Mouse (Mus musculus) gastrocnemius, postnatal 4 days (tissue): Measurements from ENCODE around the gene Gm10198. TPM values are rescaled to one million over a fixed set of nuclear protein-coding genes. Genes with fewer than 3 reads are reported as not detected.
A peak's percentile ranks its signal among the peaks of the same experiment; 100 is the strongest.

Experiments
- DNase-seq, 2 experiments: peaks; one replicate each; pipeline ENCODE4 v3.0.0; 2021 to 2022; ENCODE audit warnings: low spot score in 2 of 2, mixed read lengths in 2 of 2
- long read RNA-seq, 2 experiments: library from polyadenylated mRNA; stranded (forward); transcript quantifications; one replicate each; pipeline ENCODE4 v2.0.0; 2021
- total RNA-seq, 2 experiments: library from RNA; stranded (reverse); gene quantifications; 2 replicates each; pipeline ENCODE4 v1.2.3; 2021

Gene Gm10198
- total RNA-seq = not detected
- long read RNA-seq, experiment 1 = 0 reads
- long read RNA-seq, experiment 2 = 0 reads

GRCm38 (mm10) chr13:111592485-111592884 is at the start of gene Gm10198:
TSS of gene Gm10198 (plus strand) at chr13:111592785.
- no peak for DNase-seq

DNA sequence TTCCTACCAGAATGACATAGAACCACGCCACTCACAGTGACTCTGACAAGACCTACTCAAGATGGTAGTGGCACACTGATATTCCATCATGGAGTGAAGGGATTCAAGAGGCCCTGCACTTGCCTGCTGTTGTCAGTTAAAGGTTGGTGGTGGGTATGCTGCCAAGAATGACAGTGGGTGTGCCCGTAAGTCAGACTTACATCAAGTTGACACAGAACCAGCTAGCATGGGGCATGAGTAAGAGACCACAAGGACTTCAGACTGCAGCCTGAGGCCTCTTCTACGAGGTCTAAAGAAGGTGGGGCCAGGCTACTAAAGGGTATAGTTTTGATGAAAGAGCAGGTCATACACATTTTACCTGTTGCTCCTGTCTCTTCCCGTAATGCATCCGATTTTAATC is 47.3 kb upstream of the Gm10198 start:
- DNase-seq = no peak

GRCm38 (mm10) chr13:111552769-111553168 is 39.8 kb upstream of the Gm10198 start:
- DNase-seq = no peak

DNA sequence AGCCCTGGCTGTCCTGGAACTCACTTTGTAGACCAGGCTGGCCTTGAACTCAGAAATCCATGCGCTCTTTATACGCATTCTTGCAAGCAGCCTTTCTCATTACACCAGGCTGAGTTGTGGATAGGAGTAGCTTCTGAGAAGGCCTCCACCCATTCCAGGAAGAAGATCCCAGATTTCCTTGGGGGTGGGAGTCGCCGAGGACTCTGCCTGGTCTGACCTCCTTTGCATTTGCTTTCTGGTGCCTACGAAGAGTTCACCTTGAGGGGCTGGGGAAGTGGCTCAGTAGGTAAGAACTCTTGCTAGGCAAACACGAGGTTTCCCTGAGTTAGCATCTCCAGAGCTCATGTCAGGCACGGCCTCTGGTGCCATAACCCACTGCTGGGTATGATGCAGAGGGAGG is 39.4 kb upstream of the Gm10198 start:
- DNase-seq = no peak

GRCm38 (mm10) chr13:111553941-111554340 is 38.6 kb upstream of the Gm10198 start:
- no peak for DNase-seq

DNA sequence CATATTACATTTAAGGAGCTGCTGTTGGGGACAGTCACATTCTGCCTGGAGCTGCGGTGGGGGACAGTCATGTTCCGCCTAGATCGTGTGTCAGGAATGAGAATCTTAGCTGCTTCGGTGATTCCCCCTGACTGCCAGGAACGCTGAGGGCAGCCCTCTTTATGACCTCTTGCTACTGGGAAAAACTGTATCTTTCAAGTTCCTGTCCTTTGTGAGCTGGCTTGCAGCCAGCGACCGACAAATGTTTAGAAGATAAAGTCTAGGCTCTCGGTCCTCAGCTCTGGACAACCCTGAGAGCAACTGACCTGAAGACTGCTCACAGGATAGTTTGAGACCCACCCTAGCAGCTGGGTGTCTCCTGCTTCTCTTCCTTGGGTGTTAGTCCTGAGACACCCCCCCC is 37.3 kb upstream of the Gm10198 start:
- DNase-seq = no peak

DNA sequence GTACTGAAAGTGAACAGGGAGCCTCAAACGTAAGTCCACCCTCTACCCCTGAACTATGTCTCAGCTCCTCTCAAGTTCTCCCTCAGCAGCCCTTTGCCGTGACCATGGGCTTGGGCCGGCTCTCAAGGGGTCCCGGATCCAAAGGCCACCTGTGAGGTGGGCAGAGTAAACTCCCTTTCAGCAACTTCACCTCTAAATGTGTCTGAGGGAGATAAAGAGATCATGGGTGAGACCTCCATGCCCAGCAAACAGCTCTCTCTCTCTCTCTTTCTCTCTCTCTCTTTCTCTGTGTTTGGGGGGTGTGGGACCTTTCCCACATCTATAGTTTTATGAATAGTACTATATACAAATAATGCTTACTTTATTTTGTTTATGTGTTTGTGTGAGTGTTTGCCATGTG is 36.2 kb upstream of the Gm10198 start:
- DNase-seq = no peak

DNA sequence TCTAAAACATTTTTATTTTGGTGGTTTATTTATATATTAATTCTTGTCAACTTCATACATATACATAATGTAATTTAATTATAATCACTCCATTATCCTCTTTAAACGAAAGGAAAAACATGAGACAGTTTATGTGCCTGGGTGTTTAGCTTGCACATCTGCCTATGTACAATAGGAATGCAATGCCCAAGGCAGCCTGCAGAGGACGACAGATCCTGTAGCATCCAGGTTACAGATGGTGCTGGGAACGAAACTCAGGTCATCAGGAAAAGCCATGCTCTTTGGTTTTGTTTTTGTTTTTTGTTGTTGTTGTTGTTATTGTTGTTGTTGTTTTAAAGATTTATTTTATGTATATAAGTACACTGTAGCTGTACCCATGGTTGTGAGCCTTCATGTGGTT is 32.4 kb upstream of the Gm10198 start:
- DNase-seq = no peak

GRCm38 (mm10) chr13:111562595-111562994 is 30.0 kb upstream of the Gm10198 start:
- no peak for DNase-seq

DNA sequence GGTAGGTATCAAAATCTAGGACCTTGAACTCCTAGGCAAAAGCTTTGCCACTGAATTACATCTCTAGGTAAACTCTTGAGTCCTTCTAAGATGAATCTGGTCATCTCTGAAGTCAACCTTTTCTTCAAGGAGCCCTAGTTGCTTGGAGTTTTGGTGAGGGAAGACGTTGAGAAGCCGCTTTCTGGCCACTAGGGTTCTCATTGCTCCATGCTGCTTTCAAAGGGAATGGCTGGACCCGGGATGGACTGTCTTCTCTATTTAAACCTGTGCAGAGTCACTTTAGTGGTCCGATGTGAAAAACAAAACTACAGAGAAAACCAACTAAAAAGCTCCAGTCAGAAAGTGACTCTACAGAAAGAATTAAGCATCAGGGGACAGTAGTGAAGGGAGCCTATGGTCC is 18.4 kb upstream of the Gm10198 start:
- peak in 1 of 2 experiments; percentile 19 for DNase-seq

- no peak for DNase-seq
Observed at GRCm38 (mm10) chr13:111577177-111577576, 15.4 kb upstream of the Gm10198 start.

- DNase-seq = no peak
Observed at GRCm38 (mm10) chr13:111580054-111580453, 12.5 kb upstream of the Gm10198 start.

GRCm38 (mm10) chr13:111598111-111598510 is 5.5 kb downstream of the Gm10198 start:
- DNase-seq = no peak

DNA sequence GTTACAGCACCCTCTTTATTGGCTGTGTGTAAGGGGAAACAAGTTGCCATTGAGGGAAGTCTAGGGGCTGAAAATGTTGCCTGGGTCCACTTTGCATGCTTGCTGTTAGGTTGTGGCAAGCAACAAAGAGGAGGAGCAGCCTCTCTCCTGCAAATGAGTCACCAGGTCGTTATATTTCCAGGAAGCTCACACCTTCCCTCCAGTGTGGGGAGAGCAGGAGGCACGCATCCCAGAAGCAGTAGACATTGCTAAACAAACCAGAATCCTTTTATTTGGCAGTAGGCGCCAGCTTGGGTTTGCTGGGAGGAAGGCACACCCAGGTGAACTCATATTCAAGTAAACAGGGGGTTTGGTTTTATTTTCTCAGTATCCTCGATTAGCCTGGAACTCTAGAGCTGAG is 8.8 kb downstream of the Gm10198 start:
- DNase-seq = no peak

- no peak for DNase-seq
Observed at GRCm38 (mm10) chr13:111604826-111605225, 12.2 kb downstream of the Gm10198 start.

GRCm38 (mm10) chr13:111616168-111617125 is 23.9 kb downstream of the Gm10198 start:
- peak in 1 of 2 experiments; percentile 18 for DNase-seq

GRCm38 (mm10) chr13:111620433-111620832 is 27.8 kb downstream of the Gm10198 start:
- no peak for DNase-seq

DNA sequence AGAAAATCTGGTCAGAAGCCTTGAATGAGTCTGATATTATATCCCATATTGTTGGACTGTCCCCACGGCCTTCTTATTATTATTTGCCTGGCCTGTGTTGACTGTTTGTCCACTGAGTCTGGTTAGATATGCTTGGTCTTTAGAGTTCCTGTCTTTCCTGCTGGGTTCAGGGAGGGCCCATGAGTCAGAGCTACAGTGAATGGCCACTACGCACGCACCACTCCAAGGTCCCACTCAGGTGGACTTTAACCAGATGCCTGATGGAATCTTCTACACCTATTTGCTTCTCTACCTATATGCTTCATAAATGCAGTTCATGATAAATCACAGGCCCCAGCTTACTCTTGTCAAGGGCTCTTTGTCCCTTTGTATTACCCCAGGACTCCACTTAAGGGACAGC is 29.8 kb downstream of the Gm10198 start:
- no peak for DNase-seq

DNA sequence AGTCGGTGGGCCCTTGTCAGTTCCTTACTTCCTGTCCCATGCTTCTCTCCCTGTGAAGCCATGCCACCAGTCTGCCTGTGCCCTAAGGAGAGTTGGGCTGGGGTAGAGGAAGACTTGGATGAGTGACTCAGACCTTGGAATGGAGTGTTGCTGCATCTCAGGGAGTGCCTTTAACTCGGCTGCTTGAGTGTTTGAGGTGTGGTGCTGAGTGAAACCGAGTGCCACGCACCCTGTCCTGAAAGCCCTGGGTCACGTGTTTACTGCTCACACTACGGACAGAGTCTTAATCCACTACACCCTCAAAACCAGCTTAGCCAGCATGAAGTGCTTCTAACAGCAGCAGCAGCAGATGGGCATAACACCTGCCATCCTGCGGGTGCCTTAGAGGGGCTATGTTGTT is 30.5 kb downstream of the Gm10198 start:
- DNase-seq = no peak

- no peak for DNase-seq
Observed at GRCm38 (mm10) chr13:111624115-111624514, 31.5 kb downstream of the Gm10198 start.

DNA sequence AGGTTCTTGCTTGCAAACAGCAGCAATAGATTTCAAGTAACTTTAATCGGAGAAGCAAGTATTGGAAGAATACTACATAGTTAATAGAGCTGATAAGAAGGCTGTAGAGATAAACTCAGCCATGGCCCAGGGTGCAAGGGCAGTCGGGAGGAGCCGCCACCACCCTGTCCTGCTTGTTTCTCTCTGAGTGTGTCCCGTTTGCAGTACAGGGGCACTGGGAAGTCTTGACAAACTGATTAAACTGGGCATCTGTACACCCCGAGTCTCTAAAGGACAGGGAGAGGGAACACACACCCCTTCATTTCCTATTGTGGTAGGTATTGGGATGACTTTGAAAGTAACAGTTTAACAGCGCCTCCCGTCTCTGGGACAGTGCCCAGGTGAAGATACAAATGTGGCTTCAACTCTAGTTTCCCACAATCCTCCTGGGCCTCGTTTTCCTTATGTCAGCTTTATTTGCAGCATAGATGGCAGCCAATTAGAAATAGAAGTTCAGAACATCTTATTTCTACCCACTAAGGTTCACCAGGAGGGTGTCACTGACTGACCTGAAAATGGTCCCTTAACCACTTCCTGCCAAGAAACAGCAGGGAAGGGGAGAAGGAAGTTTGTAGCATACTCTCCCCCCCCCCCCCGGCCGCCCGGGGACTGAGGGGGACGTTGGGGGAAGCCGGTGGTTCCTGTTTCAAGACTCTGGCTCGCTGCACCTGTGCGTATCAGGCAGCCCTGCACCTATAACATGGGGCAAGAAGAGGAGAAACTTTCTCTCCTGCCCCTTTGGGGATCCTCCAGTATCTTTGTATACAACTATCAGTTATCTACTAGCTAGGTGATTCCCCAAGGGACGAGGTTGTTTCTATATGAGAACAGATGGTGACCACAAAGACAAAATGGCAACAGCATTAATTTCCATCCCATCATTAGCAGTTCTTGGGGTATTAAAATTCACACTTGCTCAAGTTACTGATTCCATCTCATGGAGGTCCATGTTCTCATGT is 41.9 kb downstream of the Gm10198 start:
- no peak for DNase-seq

DNA sequence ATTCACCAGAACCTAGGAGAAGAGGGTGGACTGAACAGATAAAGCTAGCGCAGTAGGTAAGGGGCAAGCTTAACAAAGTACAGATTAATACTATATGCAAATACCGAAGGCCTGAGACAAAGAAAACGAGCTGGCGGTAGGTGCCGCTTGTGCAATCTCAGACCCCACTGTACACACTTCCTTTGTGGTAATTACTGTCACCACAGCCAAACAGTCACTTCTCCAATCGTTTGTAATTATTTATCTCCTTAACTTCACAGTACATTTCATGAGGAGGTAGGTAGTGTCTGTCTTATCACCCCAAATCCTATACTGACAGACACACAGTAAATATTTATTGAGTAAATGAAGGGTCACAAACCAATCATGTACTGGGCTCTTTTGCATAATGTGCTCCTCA is 47.7 kb downstream of the Gm10198 start:
- DNase-seq = no peak
